Mouse (Mus musculus) liver, embryonic 15.5 days (tissue): Measurements from ENCODE around the gene Palm2. TPM values are rescaled to one million over a fixed set of nuclear protein-coding genes. Genes with fewer than 3 reads are reported as not detected.
"Not testable (repeated sequence)": the region's sequence is repeated elsewhere in the genome, so short reads cannot be mapped to it uniquely, and the experiment has no call there.

Source experiments
- ATAC-seq: fragments of 200-750 bp; cut with Nextera tagmentation; 2 replicates; pipeline ENCODE4 v1.8.0; 2017; ENCODE audit warnings: moderate number of reproducible peaks, mild to moderate bottlenecking, moderate library complexity; ENCODE audit not compliant: insufficient read depth
- H3K27ac ChIP-seq: fragments of 300-500 bp; sonication (generic); replicated peaks from 2 replicates; pipeline ENCODE4 v1.5.1; 2015; ENCODE audit warnings: mild to moderate bottlenecking, inconsistent platforms
- H3K27me3 ChIP-seq: fragments of 300-500 bp; sonication (generic); 2 replicates; pipeline ENCODE4 v1.6.1; 2015; ENCODE audit warnings: mild to moderate bottlenecking, inconsistent platforms
- H3K36me3 ChIP-seq: fragments of 300-500 bp; sonication (generic); replicated peaks from 2 replicates; pipeline ENCODE4 v1.6.1; 2015; ENCODE audit warnings: moderate library complexity, mild to moderate bottlenecking, inconsistent platforms
- H3K4me1 ChIP-seq: fragments of 300-500 bp; sonication (generic); replicated peaks from 2 replicates; pipeline ENCODE4 v1.6.1; 2015; ENCODE audit warnings: inconsistent platforms
- H3K4me2 ChIP-seq: fragments of 300-500 bp; sonication (generic); 2 replicates; pipeline ENCODE4 v1.6.1; 2015; ENCODE audit warnings: moderate library complexity, mild to moderate bottlenecking, inconsistent platforms
- H3K4me3 ChIP-seq: fragments of 300-500 bp; sonication (generic); replicated peaks from 2 replicates; pipeline ENCODE4 v1.5.1; 2015; ENCODE audit warnings: mild to moderate bottlenecking, inconsistent platforms
- H3K9ac ChIP-seq: fragments of 300-500 bp; sonication (generic); 2 replicates; pipeline ENCODE4 v1.6.1; 2015; ENCODE audit warnings: moderate library complexity, mild to moderate bottlenecking, inconsistent platforms
- H3K9me3 ChIP-seq: fragments of 300-500 bp; sonication (generic); replicated peaks from 2 replicates; pipeline ENCODE4 v1.6.1; 2016; ENCODE audit warnings: inconsistent platforms
- WGBS: fragments of 180-500 bp; shearing (Covaris S2); methylation state at CpG from one replicate; pipeline ENCODE4 v1.1.7; 2015; ENCODE audit warnings: mixed read lengths; ENCODE audit not compliant: insufficient replicate concordance; 5-methylcytosine and 5-hydroxymethylcytosine counted together
- polyA plus RNA-seq: library from polyadenylated mRNA; unstranded; fragments of >200 nt; fragmentation: Nextera tagmentation; extraction: Ambion mirVana; gene quantifications from 2 replicates; pipeline ENCODE4 v1.2.1, GENCODE M21; 2015

Palm2 gene
- polyA plus RNA-seq, result 0.16 and 0.46 TPM in 2 replicates

DNA sequence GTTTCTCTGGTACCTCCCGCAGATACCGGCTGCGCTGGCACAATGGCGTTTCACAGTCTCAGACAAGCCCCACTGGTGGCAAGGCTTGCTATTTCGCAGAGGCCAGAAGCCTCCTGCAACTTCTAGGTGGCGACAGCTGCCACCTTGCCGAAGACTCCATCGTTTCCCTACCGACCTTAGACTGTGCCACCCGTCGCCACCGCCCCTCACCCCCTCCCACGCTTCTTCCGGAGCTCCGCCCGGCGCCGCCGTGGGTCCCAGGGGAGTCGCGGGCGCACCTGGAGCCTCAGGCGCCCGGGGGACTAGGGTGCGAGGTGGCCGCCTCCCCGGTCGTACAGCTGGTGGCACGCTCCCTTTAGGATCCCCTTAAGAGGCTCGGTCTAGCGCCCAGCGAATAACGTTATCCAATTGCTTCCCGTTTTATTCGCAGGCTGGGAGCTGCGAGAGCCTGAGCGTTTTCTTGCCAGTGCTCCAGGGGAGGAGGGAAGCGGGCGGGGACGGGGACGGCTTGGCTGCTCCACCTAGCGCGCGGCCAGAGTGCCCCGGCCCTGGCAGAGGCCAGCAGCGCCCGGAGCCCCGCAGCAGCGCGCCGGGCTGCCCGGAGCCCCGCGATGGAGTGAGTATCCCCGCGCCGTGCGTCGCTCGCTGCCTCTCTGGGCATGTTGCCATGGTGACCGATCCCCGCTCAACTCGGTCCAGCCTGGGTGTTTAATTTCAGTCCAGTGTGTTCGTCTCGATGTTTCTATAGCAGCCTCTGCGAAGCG, at the start of gene Palm2:
Gene Palm2, plus strand, starts transcription at position 307 of the 764 bp plus-strand sequence.
- 1% methylated on average over 67 of the region's 67 CpGs for WGBS
- H3K9ac ChIP-seq, result no peak within 1 kb of the TSS
- H3K27me3 ChIP-seq, result peaks cover 48% of the 10 kb centered on the region
- H3K27ac ChIP-seq, result no peak within 1 kb of the TSS
- no peaks in the 10 kb centered on the region for H3K36me3 ChIP-seq
- H3K9me3 ChIP-seq, result no peaks in the 10 kb centered on the region
- H3K4me2 ChIP-seq, result peak within 1 kb of the TSS; percentile 53
- H3K4me3 ChIP-seq, result peak within 1 kb of the TSS; percentile 33
- no peaks in the 10 kb centered on the region for H3K4me1 ChIP-seq
- ATAC-seq, result no peak

DNA sequence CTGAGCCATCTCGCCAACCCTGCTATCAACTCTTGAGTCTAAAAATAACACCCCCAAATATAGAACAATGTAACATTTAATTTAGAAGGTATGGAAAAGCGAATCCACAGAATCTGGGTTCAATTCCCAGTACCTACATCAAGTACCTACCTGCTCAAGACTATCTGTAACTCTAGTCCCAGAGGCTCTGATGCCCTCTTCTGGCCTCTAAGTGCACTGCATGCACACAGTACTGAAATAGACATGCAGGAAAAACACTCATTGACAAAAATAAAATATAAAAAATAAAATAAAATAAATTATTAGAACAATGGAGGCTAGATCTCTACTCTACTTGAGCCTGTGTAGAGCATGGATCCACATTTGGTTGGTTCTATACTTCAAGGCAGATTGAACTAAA, 49.7 kb upstream of the Palm2 start:
- Histone ChIP-seq H3K9ac (no peak overlapping the region), H3K4me2 (no peak overlapping the region), H3K4me3 (no peak overlapping the region), H3K27me3 (no peaks in the 10 kb centered on the region), H3K4me1 (no peaks in the 10 kb centered on the region), H3K9me3 (no peaks in the 10 kb centered on the region), H3K36me3 (no peaks in the 10 kb centered on the region), H3K27ac (no peak overlapping the region)
- no peak for ATAC-seq
- 64% methylated on average over 2 of the region's 2 CpGs for WGBS

DNA sequence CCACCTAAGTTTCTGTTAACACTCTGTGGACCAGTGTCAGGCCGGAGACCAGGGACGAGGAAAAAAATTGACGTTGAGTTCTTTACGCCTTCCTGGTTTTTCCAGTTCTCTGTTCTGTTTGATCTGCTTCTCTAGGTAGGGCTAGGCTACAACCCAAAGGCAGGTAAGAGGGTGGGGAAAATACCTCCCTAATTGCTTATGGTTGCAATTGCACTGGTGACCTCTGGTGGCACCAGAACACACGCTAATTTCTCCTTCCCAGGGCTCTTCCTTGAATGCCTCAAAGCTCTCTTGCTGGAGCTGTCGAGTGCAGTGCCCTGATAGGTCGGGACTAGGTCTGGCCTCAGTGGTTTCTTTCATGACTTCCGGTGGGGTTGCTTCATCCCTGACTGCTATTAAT, 42.9 kb upstream of the Palm2 start:
- no peak overlapping the region for H3K9ac ChIP-seq
- H3K4me1 ChIP-seq, result no peaks in the 10 kb centered on the region
- no peaks in the 10 kb centered on the region for H3K9me3 ChIP-seq
- 53% methylated on average over 8 of the region's 8 CpGs for WGBS
- no peak overlapping the region for H3K27ac ChIP-seq
- H3K36me3 ChIP-seq, result no peaks in the 10 kb centered on the region
- no peak overlapping the region for H3K4me3 ChIP-seq
- no peaks in the 10 kb centered on the region for H3K27me3 ChIP-seq
- ATAC-seq, result no peak
- no peak overlapping the region for H3K4me2 ChIP-seq

DNA sequence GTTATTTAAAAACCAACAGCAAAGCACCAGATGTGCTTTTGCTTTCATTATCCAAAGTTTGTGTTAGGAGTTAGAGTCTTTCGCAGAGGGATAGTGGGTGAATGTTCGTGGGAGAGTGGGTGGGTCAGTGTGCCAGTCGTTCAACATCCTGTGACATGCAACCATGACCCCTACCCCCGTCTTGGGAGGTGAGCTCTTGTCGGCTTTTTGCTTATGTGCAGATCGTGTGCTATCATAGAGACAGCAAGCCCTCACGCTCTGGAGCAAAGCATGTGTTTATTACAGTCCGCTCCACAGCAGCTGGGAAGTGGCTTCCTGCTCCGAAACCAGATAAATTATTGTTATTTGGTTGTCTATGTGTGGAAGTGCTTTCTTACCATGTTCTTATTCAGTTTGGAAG, 37.6 kb upstream of the Palm2 start:
- Histone ChIP-seq H3K4me3 (no peak overlapping the region), H3K9me3 (no peaks in the 10 kb centered on the region), H3K4me1 (no peaks in the 10 kb centered on the region), H3K4me2 (no peak overlapping the region), H3K27me3 (no peaks in the 10 kb centered on the region), H3K9ac (no peak overlapping the region), H3K27ac (no peak overlapping the region), H3K36me3 (no peaks in the 10 kb centered on the region)
- 62% methylated on average over 9 of the region's 9 CpGs for WGBS
- ATAC-seq, result no peak

DNA sequence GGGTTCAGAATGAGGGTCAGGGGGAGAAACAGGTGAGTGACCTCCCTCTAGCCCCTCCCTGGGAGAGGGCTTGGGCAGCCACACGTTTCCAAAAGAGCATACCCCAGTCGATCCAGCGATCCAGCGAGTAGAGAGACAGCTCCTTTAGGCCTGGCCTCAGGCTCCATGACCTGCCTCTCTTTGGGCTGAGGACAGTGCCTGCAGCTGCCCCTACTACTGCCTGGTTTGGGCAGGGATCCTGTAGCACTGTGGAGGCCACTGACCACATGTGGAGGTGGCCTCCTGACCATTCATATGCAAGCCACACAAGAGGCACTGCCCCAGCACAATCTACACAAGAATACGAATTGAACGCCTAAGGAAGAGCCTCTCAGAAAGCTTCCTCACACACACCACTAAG, 21.7 kb upstream of the Palm2 start:
- not testable (repeated sequence) for H3K9me3 ChIP-seq, H3K4me1 ChIP-seq, H3K27ac ChIP-seq, H3K27me3 ChIP-seq, H3K9ac ChIP-seq, H3K36me3 ChIP-seq, H3K4me3 ChIP-seq, ATAC-seq, H3K4me2 ChIP-seq
- 29% methylated on average over 6 of the region's 6 CpGs for WGBS

DNA sequence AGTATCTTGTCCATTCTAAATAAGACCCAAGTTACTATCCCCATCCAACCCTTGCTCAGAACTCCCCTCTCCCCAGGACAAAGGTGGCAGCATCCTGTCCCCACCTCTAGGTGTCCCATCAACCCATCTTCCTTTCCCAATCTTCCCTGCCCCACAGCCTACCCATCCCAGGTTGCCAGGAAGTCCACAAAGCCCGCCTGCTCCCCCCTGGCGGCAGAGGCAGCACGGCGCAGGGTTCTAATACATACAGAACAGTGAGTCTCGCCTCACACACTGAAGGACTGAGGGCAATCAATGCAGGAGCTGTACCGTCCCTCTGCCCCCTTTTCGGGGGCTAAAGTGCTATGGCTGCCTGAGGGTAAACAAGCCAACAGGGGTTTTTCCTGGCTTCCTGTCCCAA, 21.0 kb upstream of the Palm2 start:
- H3K9me3 ChIP-seq, result no peaks in the 10 kb centered on the region
- 35% methylated on average over 7 of the region's 7 CpGs for WGBS
- H3K4me3 ChIP-seq, result no peak overlapping the region
- H3K27me3 ChIP-seq, result no peaks in the 10 kb centered on the region
- no peak overlapping the region for H3K4me2 ChIP-seq
- no peaks in the 10 kb centered on the region for H3K4me1 ChIP-seq
- no peak overlapping the region for H3K9ac ChIP-seq
- no peaks in the 10 kb centered on the region for H3K36me3 ChIP-seq
- ATAC-seq, result no peak
- no peak overlapping the region for H3K27ac ChIP-seq

DNA sequence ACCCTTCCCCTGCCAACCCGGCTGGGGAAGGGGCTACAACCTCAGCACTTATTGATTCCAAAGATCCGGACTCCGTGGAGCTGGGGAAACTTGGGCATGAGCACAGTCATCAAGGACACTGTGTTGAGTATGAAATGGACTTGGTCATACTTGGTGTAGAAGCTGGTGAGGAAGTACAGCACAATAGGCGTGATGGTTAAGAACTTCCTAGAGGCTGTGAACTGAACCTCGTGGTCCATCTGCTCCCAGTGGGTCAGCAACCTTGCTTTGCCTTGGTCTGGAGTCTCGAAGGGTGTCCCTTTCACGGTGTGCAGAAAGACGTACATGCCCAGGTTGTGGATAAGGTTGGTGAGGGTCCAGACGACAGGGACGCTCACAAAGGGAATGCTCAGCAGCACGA, 20.4 kb upstream of the Palm2 start:
- not testable (repeated sequence) for H3K27me3 ChIP-seq, H3K4me3 ChIP-seq, H3K27ac ChIP-seq, H3K4me2 ChIP-seq, H3K4me1 ChIP-seq, H3K36me3 ChIP-seq, H3K9ac ChIP-seq, H3K9me3 ChIP-seq, ATAC-seq
- 65% methylated on average over 11 of the region's 11 CpGs for WGBS

DNA sequence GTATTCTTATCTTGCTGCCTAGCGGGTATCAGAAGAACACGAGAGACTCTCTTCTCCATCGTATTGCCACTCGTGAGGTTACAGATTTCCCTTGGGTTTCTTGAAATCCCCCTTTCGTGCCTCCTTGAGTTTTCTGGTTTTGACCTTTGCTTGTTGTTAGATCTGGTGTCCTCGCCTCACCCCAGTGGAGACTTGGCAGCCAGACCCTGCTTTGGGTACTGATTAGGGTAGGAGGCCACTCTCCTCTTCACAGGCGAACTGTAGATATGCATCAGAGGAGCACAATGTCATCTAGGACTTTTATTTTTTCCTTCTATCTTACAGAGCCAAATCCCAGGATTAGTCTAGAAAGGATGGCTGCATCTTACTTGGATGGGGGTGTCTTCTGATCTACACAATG, 10.0 kb upstream of the Palm2 start:
- no peak overlapping the region for H3K4me2 ChIP-seq
- 55% methylated on average over 7 of the region's 7 CpGs for WGBS
- H3K9me3 ChIP-seq, result no peaks in the 10 kb centered on the region
- no peak overlapping the region for H3K9ac ChIP-seq
- no peak overlapping the region for H3K27ac ChIP-seq
- no peak overlapping the region for H3K4me3 ChIP-seq
- ATAC-seq, result no peak
- no peaks in the 10 kb centered on the region for H3K36me3 ChIP-seq
- no peaks in the 10 kb centered on the region for H3K4me1 ChIP-seq
- H3K27me3 ChIP-seq, result no peaks in the 10 kb centered on the region

DNA sequence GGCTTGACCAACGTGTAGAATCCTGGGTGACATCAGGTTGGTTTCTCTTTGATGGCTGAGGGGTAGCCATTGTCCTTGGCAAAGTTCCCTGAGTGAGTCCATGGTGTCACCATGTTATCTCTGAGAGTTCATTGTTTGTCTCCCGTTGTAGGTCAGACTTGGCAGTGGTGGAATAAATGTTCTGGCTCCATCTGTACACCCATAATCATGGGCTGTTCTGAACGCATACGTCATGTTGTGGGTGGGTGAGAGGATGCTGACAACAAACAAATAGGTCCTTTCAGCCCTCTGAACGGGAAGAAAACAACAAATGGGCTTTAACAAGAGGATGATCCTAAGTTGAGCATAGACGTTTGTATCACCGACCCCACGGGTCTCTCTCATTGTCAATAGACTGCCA, 5.7 kb upstream of the Palm2 start:
- Histone ChIP-seq H3K27ac (no peak overlapping the region), H3K4me3 (no peak overlapping the region), H3K36me3 (no peaks in the 10 kb centered on the region), H3K4me1 (no peaks in the 10 kb centered on the region), H3K9ac (no peak overlapping the region), H3K27me3 (peaks cover 18% of the 10 kb centered on the region), H3K4me2 (no peak overlapping the region), H3K9me3 (no peaks in the 10 kb centered on the region)
- WGBS, result 52% methylated on average over 8 of the region's 8 CpGs
- ATAC-seq, result no peak

DNA sequence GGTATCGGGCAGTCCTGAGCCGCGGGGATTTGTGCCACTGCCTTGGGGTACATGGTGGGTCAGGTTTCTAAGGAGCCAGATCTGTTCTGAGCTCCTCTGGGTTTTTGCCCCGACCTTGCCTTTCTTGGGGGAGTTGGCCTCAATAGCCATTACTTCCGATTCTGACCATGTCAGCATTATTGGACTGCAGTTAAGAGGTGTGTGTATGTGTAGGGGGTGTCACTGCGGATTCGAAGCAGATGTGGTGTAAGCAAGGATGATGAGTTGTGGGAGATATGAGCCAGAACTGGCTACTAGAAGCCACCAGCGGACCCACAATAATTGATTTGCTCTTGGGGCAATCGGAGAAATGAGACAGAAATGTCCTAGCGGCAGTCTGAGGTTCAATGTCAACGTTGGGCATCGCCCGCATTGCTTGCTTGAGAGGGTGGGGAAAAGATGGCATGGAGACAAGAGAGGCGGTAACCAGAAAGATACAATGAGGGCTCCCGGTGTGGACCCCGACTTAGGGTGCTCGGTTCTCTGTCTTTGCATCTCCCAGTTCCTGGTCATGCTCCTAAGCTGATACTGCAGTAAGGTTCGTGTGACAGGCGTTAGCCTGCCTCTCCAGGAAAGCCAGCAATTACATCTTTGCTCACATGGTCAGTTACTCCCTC, 786 bp downstream of the Palm2 start:
- Histone ChIP-seq H3K36me3 (no peaks in the 10 kb centered on the region), H3K4me3 (peak overlapping the region; percentile 33; the same call in 1 of the 2 replicates), H3K27me3 (peaks cover 48% of the 10 kb centered on the region), H3K27ac (no peak overlapping the region), H3K9me3 (no peaks in the 10 kb centered on the region), H3K9ac (no peak overlapping the region), H3K4me1 (no peaks in the 10 kb centered on the region), H3K4me2 (peak overlapping the region; percentile 53)
- WGBS, result 24% methylated on average over 19 of the region's 19 CpGs
- no peak for ATAC-seq

DNA sequence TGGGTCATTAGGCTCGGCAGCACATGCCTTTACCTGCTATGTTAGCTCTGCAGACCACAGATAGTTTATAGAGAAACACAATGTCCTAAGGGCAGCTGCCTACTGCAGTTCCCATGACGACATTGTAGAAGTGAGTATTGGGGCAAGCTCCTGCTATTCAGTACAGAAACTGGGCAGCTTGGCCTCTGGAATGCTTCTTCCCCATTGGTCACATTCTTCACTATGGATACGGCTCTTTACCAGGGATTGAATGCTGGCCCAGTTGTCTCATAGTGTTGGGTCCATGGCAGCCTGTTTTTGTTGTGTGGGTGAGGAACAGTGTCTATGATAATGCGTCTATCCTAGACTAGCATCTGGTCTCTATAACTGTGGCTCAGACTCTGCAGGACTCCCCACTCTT, 2.2 kb downstream of the Palm2 start:
- Histone ChIP-seq H3K4me1 (no peaks in the 10 kb centered on the region), H3K9me3 (no peaks in the 10 kb centered on the region), H3K9ac (no peak overlapping the region), H3K4me3 (no peak overlapping the region), H3K27me3 (peaks cover 45% of the 10 kb centered on the region), H3K27ac (no peak overlapping the region), H3K36me3 (no peaks in the 10 kb centered on the region), H3K4me2 (no peak overlapping the region)
- 48% methylated on average over 4 of the region's 4 CpGs for WGBS
- no peak for ATAC-seq
